Mouse (Mus musculus) CH12.LX (cell line): ENCODE data around the gene Ctnnbip1. TPM values are rescaled to one million over a fixed set of nuclear protein-coding genes. Genes with fewer than 3 reads are reported as not detected.

ENCODE experiments used
- DNase-seq: peaks from one replicate; pipeline ENCODE4 v3.0.0-alpha.2; 2013; ENCODE audit errors: extremely low read depth
- H3K27ac ChIP-seq: 2 replicates; pipeline ENCODE4 v1.5.1; 2012; ENCODE audit warnings: low read depth, mild to moderate bottlenecking, control low read depth, moderate library complexity; ENCODE audit not compliant: insufficient read depth
- H3K27me3 ChIP-seq: replicated peaks from 2 replicates; pipeline ENCODE3; 2012; ENCODE audit warnings: inconsistent platforms
- H3K36me3 ChIP-seq, 2 experiments: replicated peaks in 1 of 2; 2 replicates each; pipeline versions ENCODE3 to v1.6.1; 2012; ENCODE audit warnings: inconsistent platforms in 1 of 2, low read length in 1 of 2, mild to moderate bottlenecking in 1 of 2, mixed read lengths in 1 of 2, moderate library complexity in 1 of 2; ENCODE audit not compliant: control insufficient read depth in 1 of 2, insufficient read depth in 1 of 2
- H3K4me1 ChIP-seq, 2 experiments: 2 replicates each; pipeline ENCODE4 v1.6.1; 2012; ENCODE audit warnings: inconsistent platforms in 1 of 2, moderate library complexity in 1 of 2; ENCODE audit not compliant: insufficient read depth in 2 of 2, control insufficient read depth in 1 of 2
- H3K4me2 ChIP-seq: 2 replicates; pipeline ENCODE4 v1.6.1; 2012; ENCODE audit warnings: low read depth, mild to moderate bottlenecking, control low read depth; ENCODE audit not compliant: poor library complexity, insufficient read depth, severe bottlenecking
- H3K4me3 ChIP-seq, 3 experiments: fragments of 150-350 bp in 1 of 3; sonication (generic) in 1 of 3; replicated peaks in 1 of 3; 2 replicates each; pipeline versions ENCODE3 to v1.5.1; 2011 to 2012; ENCODE audit warnings: low read depth in 2 of 3, low read length in 2 of 3, mild to moderate bottlenecking in 2 of 3, moderate library complexity in 2 of 3, control low read depth in 1 of 3, improper control_type of control experiment in 1 of 3, inconsistent platforms in 1 of 3, mixed read lengths in 1 of 3; ENCODE audit not compliant: poor library complexity in 1 of 3
- H3K79me2 ChIP-seq: replicated peaks from 2 replicates; pipeline ENCODE4 v1.6.1; 2012; ENCODE audit warnings: mild to moderate bottlenecking, moderate library complexity; ENCODE audit not compliant: control insufficient read depth, poor library complexity, insufficient read depth, severe bottlenecking; ENCODE audit errors: extremely low read depth
- H3K9ac ChIP-seq: 2 replicates; pipeline ENCODE4 v1.6.1; 2012; ENCODE audit warnings: low read depth, mild to moderate bottlenecking, control low read depth, moderate library complexity; ENCODE audit not compliant: insufficient read depth
- H3K9me3 ChIP-seq: replicated peaks from 2 replicates; pipeline ENCODE3; 2012; ENCODE audit warnings: low read length, inconsistent platforms, mixed read lengths
- CHD1 ChIP-seq: IDR thresholded peaks from 2 replicates; pipeline ENCODE4 v1.6.1; 2012; ENCODE audit warnings: low read depth, low read length, improper control_type of control experiment, inconsistent platforms
- CTCF ChIP-seq, 2 experiments: IDR thresholded peaks in 1 of 2; conservative IDR thresholded peaks in 1 of 2; 2 replicates each; pipeline ENCODE4 v1.5.1; 2011 to 2012; ENCODE audit warnings: low read depth in 2 of 2, low read length in 2 of 2, improper control_type of control experiment in 1 of 2, inconsistent platforms in 1 of 2, mild to moderate bottlenecking in 1 of 2, moderate library complexity in 1 of 2
- E2F4 ChIP-seq: IDR thresholded peaks from 2 replicates; pipeline ENCODE4 v1.6.1; 2011; ENCODE audit warnings: low read depth, low read length, improper control_type of control experiment; ENCODE audit not compliant: insufficient replicate concordance
- ELF1 ChIP-seq: IDR thresholded peaks from 2 replicates; pipeline ENCODE4 v1.6.1; 2014; ENCODE audit warnings: low read depth, mild to moderate bottlenecking, inconsistent platforms, low read length, improper control_type of control experiment
- ETS1 ChIP-seq: conservative IDR thresholded peaks from 2 replicates; pipeline ENCODE4 v1.6.1; 2012; ENCODE audit warnings: low read depth, mild to moderate bottlenecking, inconsistent platforms, low read length, improper control_type of control experiment, moderate library complexity
- JUND ChIP-seq: conservative IDR thresholded peaks from 2 replicates; pipeline ENCODE4 v1.6.1; 2011; ENCODE audit warnings: low read depth, low read length, improper control_type of control experiment
- MXI1 ChIP-seq: IDR thresholded peaks from 2 replicates; pipeline ENCODE4 v1.6.1; 2011; ENCODE audit warnings: mild to moderate bottlenecking, low read depth, low read length, improper control_type of control experiment
- NRF1 ChIP-seq: IDR thresholded peaks from 2 replicates; pipeline ENCODE4 v1.6.1; 2014; ENCODE audit warnings: low read depth, mild to moderate bottlenecking, inconsistent platforms, low read length, improper control_type of control experiment, moderate library complexity
- POLR2A ChIP-seq: IDR thresholded peaks from 2 replicates; pipeline ENCODE4 v1.6.1; 2011; ENCODE audit warnings: low read depth, mild to moderate bottlenecking, improper control_type of control experiment, low read length
- RCOR1 ChIP-seq: conservative IDR thresholded peaks from 2 replicates; pipeline ENCODE4 v1.6.1; 2012; ENCODE audit warnings: low read depth, mild to moderate bottlenecking, inconsistent platforms, low read length, improper control_type of control experiment
- SIN3A ChIP-seq: IDR thresholded peaks from 2 replicates; pipeline ENCODE4 v1.6.1; 2012; ENCODE audit warnings: low read length, improper control_type of control experiment, inconsistent platforms
- SMC3 ChIP-seq: IDR thresholded peaks from 2 replicates; pipeline ENCODE4 v1.6.1; 2011; ENCODE audit warnings: low read depth, low read length, improper control_type of control experiment
- TBP ChIP-seq: conservative IDR thresholded peaks from 2 replicates; pipeline ENCODE4 v1.6.1; 2011; ENCODE audit warnings: low read depth, low read length, improper control_type of control experiment
- UBTF ChIP-seq: IDR thresholded peaks from 2 replicates; pipeline ENCODE4 v1.6.1; 2012; ENCODE audit warnings: low read depth, mild to moderate bottlenecking, inconsistent platforms, low read length, improper control_type of control experiment, moderate library complexity
- ZKSCAN1 ChIP-seq: IDR thresholded peaks from 2 replicates; pipeline ENCODE4 v1.6.1; 2012; ENCODE audit warnings: low read depth, inconsistent platforms, low read length, improper control_type of control experiment, borderline replicate concordance
- dilution Hi-C: fragments of 300-500 bp; cut with MboI; formaldehyde crosslinking; loops from 2 replicates; pipeline ENCODE4 v1.14.3; 2020; ENCODE audit warnings: low sequenced_read_pairs; ENCODE audit not compliant: extremely low pct_unique_long_range_greater_than_20kb, extremely low pct_ligation_motif_present
- in situ Hi-C: fragments of 300-500 bp; cut with MboI; formaldehyde crosslinking; loops from 3 replicates; pipeline ENCODE4 v1.14.3; 2019; ENCODE audit warnings: low sequenced_read_pairs, low pct_ligation_motif_present, low pct_unique_long_range_greater_than_20kb, mixed read lengths
- polyA plus RNA-seq: library from polyadenylated mRNA; unstranded; fragments of >175 nt; gene quantifications from 2 replicates; pipeline ENCODE4 v1.2.1, GENCODE M21; 2012; ENCODE audit warnings: low read depth; ENCODE audit not compliant: insufficient read length
- total RNA-seq, 2 experiments: library from RNA; depleted of rRNA; stranded (reverse); fragments of 300-350 nt in 1 of 2; fragments of >200 nt in 1 of 2; gene quantifications; 2 replicates each; pipeline ENCODE4 v1.2.3; 2012 to 2014

The Ctnnbip1 gene
- total and polyA plus RNA-seq, 3 experiments, result 4.5 to 5.9 (median 5.7) TPM

DNA sequence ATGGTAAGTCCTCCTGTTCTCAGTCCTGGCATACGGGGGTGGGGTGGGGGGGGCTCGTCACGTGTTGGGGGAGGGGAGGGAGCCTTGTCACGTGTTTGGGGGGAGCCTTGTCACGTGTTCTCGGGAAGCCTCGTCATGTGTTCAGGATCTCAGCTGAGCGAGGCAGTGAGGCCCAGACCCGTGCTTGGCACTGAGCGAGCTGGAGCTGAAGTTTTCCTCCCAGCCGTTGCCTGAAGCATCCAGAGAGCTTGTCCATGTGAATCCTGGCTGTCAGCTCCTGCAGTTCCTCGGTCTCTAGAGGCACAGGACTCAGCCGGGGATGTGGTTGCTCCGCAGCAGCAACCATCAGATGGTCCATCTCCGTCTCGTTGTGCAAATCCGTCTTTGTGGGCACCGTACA, 88.0 kb downstream of the Ctnnbip1 start:
- dilution Hi-C loops (no loop called here), in situ Hi-C loops (loop anchor here (5.0 kb wide), 1 partner anchor 59 kb away; no protein-coding TSS in a partner anchor)
- Histone ChIP-seq H3K9ac (no peak overlapping the region), H3K79me2 (0 out of 2 replicates have a peak, but pooled peaks cover 3% of the 10 kb centered on the region), H3K4me3 (no peak overlapping the region), H3K9me3 (no peaks in the 10 kb centered on the region), H3K4me2 (no peak overlapping the region), H3K36me3 (peaks cover 0 to 22% of the 10 kb centered on the region in 2 experiments), H3K27ac (no peak overlapping the region), H3K27me3 (no peaks in the 10 kb centered on the region), H3K4me1 (peaks cover 0 to 11% of the 10 kb centered on the region in 2 experiments; a peak in 1 of 4 replicates)
- no peak for DNase-seq
- TF ChIP-seq RCOR1, result no peak
- TF ChIP-seq E2F4, result no peak
- no peak for TF ChIP-seq ETS1
- TF ChIP-seq CHD1, result no peak
- no peak for TF ChIP-seq ZKSCAN1
- TF ChIP-seq SMC3, result no peak
- no peak for TF ChIP-seq UBTF
- TF ChIP-seq NRF1, result no peak
- TF ChIP-seq SIN3A, result no peak
- no peak for TF ChIP-seq MXI1
- no peak for TF ChIP-seq ELF1

DNA sequence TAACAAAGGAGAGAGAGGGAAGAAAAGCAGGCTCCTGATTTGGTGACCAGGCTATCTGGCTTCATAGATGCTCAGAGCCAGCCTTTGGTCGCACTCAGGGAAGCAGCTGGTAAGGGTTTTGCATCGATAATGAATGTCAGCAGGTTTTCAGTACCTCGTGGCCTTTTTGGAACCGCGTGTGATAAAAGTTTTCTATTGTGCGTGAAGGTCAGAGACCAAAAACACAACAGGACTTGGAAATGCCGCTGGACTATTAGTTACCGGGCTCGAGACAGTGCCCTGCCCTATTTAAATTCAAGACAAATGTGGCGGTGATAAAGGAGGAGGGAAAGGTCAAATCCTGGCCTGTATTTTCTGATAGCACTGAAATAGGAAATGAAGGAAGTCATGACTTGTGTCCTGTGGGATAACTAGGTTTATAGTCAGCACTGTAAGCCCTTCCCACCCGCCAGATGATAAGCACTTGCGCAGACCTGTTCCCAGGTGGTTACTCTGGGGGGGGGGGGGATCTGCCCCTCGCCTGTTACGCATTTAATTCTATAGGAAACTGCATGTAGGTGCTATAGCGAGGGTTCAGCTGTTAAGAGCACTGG, 88.8 kb downstream of the Ctnnbip1 start:
- Histone ChIP-seq H3K27ac (no peak overlapping the region), H3K4me3 (no peak overlapping the region), H3K4me2 (no peak overlapping the region), H3K9ac (no peak overlapping the region), H3K79me2 (0 out of 2 replicates have a peak, but pooled peaks cover 3% of the 10 kb centered on the region), H3K36me3 (peaks cover 0 to 22% of the 10 kb centered on the region in 2 experiments), H3K4me1 (peaks cover 0 to 10% of the 10 kb centered on the region in 2 experiments; a peak in 1 of 4 replicates), H3K9me3 (no peaks in the 10 kb centered on the region), H3K27me3 (no peaks in the 10 kb centered on the region)
- TF ChIP-seq CTCF (conservative IDR thresholded peaks at IDR 0.05 in 1 of 2, IDR thresholded peaks at IDR 0.05 in 1 of 2; ENCODE audit: low read depth in 2 of 2, low read length in 2 of 2), result no peak
- no peak for TF ChIP-seq JUND
- no peak for TF ChIP-seq SMC3
- no peak for TF ChIP-seq POLR2A
- no peak for TF ChIP-seq RCOR1
- no peak for TF ChIP-seq TBP
- dilution Hi-C loops, result no loop called here
- in situ Hi-C loops, result loop anchor here (5.0 kb wide), 1 partner anchor 60 kb away; no protein-coding TSS in a partner anchor
- no peak for DNase-seq
